Mouse (Mus musculus): ENCODE measurements around the gene Ice1. TPM values are rescaled to one million over a fixed set of nuclear protein-coding genes. Genes with fewer than 3 reads are reported as not detected.
A peak's percentile ranks its signal among the peaks of the same experiment; 100 is the strongest.

Ice1 gene
- polyA plus RNA-seq, 1 experiment from 2014 or later, result 31.3 TPM

DNA sequence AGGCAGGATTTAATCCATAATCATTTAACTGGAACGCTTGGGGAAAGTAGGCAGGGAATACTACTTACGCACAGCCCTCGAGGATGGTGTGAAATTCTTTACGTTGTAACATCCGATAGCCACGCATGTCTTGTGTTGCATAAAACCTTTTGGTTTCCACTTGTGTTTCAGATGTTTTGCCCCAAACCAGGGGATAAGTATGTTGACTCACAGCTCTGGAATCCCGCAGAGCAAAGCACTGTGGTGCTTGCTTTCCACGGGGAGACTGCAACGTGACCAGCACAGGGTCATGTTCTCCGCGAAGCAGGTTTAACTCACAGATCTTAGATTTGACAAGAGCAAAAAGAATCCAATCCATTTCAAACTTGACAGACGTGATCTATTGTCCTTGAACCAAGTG lies 18.1 kb upstream of the Ice1 start:
- Histone ChIP-seq H3K9ac (replicated peaks) (no peak overlapping the region), H3K9me3 (no peaks in the 10 kb centered on the region), H3K36me3 (no peaks in the 10 kb centered on the region), H3K27me3 (no peaks in the 10 kb centered on the region), H3K27ac (replicated peaks) (no peak overlapping the region), H3K4me2 (replicated peaks) (no peak overlapping the region), H3K4me1 (no peaks in the 10 kb centered on the region), H3K4me3 (no peak overlapping the region)
- WGBS, result 83% methylated on average over 12 of the region's 12 CpGs
- ATAC-seq (replicated peaks), result no peak

- Histone ChIP-seq H3K4me1 (no peaks in the 10 kb centered on the region), H3K9ac (replicated peaks) (no peak overlapping the region), H3K4me3 (no peak overlapping the region), H3K4me2 (replicated peaks) (no peak overlapping the region), H3K27ac (replicated peaks) (no peak overlapping the region), H3K27me3 (no peaks in the 10 kb centered on the region), H3K36me3 (no peaks in the 10 kb centered on the region), H3K9me3 (no peaks in the 10 kb centered on the region)
- ATAC-seq (replicated peaks), result no peak
- 74% methylated on average over 5 of the region's 5 CpGs for WGBS
These were observed 16.8 kb upstream of the Ice1 start for GRCm38 (mm10) chr13:70654091-70654770.

GRCm38 (mm10) chr13:70653457-70653856 lies 16.0 kb upstream of the Ice1 start:
- WGBS, result 74% methylated on average over 2 of the region's 2 CpGs
- no peaks in the 10 kb centered on the region for H3K4me1 ChIP-seq
- ATAC-seq (replicated peaks), result no peak
- H3K4me3 ChIP-seq, result no peak overlapping the region
- no peak overlapping the region for H3K9ac ChIP-seq (replicated peaks)
- no peaks in the 10 kb centered on the region for H3K27me3 ChIP-seq
- no peaks in the 10 kb centered on the region for H3K9me3 ChIP-seq
- H3K4me2 ChIP-seq (replicated peaks), result no peak overlapping the region
- H3K36me3 ChIP-seq, result no peaks in the 10 kb centered on the region
- no peak overlapping the region for H3K27ac ChIP-seq (replicated peaks)

DNA sequence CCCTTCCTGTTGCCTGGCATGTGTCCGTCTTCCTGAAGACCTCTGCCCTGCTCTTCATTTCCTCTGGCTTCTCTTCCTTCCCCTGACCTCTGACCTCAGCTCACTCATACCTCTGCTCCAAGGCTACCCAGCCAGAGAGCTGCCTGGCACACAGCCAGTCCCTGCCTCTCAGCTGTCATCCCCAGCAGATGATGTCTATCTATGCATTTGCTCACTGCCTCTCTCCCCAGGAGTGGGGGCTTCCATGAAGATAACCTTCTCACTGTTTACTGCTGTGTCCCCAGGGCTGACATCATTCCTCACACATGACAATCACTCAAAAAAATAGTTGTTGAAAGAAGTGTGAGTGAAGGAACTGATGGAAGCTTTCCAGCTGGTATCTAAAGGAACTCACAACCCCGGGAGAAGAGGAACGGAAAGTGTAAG lies 12.6 kb upstream of the Ice1 start:
- no peak overlapping the region for H3K9ac ChIP-seq (replicated peaks)
- no peaks in the 10 kb centered on the region for H3K9me3 ChIP-seq
- no peak overlapping the region for H3K4me2 ChIP-seq (replicated peaks)
- H3K4me3 ChIP-seq, result no peak overlapping the region
- H3K27me3 ChIP-seq, result no peaks in the 10 kb centered on the region
- no peaks in the 10 kb centered on the region for H3K36me3 ChIP-seq
- no peak overlapping the region for H3K27ac ChIP-seq (replicated peaks)
- ATAC-seq (replicated peaks), result no peak
- WGBS, result 67% methylated on average over 3 of the region's 3 CpGs
- no peaks in the 10 kb centered on the region; the same call in 1 of the 2 replicates for H3K4me1 ChIP-seq

GRCm38 (mm10) chr13:70645968-70646505 lies 8.6 kb upstream of the Ice1 start:
- no peaks in the 10 kb centered on the region for H3K27me3 ChIP-seq
- 60% methylated on average over 10 of the region's 10 CpGs for WGBS
- no peaks in the 10 kb centered on the region for H3K36me3 ChIP-seq
- ATAC-seq (replicated peaks), result no peak
- no peak overlapping the region for H3K9ac ChIP-seq (replicated peaks)
- no peak overlapping the region for H3K4me3 ChIP-seq
- H3K27ac ChIP-seq (replicated peaks), result no peak overlapping the region
- no peak overlapping the region for H3K4me2 ChIP-seq (replicated peaks)
- H3K9me3 ChIP-seq, result no peaks in the 10 kb centered on the region
- H3K4me1 ChIP-seq, result no peaks in the 10 kb centered on the region; the same call in 1 of the 2 replicates

DNA sequence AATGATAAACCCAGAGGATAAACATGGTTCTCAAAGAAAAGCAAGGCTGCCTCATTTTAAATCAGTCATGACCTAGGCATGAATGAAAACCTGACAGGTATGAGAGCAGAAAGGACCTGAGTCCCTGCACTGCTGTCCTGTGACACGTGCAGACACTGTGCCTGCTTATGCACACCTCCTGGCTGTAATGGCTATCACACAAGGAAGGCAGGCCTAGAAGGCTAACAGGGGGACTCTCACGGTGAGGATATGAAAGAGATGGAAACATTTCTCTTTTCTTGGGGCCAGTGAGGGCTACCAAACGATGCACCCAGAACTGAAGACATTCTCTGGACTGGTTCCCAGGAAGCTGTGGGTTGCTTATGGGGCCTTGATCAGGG lies 6.6 kb upstream of the Ice1 start:
- no peaks in the 10 kb centered on the region for H3K27me3 ChIP-seq
- no peak overlapping the region for H3K27ac ChIP-seq (replicated peaks)
- ATAC-seq (replicated peaks), result peak; percentile 27; the same call in 1 of the 2 replicates
- no peaks in the 10 kb centered on the region for H3K9me3 ChIP-seq
- no peak overlapping the region for H3K4me2 ChIP-seq (replicated peaks)
- H3K4me3 ChIP-seq, result no peak overlapping the region
- no peak overlapping the region for H3K9ac ChIP-seq (replicated peaks)
- no peaks in the 10 kb centered on the region for H3K36me3 ChIP-seq
- 46% methylated on average over 3 of the region's 3 CpGs for WGBS
- H3K4me1 ChIP-seq, result no peaks in the 10 kb centered on the region; the same call in 1 of the 2 replicates

DNA sequence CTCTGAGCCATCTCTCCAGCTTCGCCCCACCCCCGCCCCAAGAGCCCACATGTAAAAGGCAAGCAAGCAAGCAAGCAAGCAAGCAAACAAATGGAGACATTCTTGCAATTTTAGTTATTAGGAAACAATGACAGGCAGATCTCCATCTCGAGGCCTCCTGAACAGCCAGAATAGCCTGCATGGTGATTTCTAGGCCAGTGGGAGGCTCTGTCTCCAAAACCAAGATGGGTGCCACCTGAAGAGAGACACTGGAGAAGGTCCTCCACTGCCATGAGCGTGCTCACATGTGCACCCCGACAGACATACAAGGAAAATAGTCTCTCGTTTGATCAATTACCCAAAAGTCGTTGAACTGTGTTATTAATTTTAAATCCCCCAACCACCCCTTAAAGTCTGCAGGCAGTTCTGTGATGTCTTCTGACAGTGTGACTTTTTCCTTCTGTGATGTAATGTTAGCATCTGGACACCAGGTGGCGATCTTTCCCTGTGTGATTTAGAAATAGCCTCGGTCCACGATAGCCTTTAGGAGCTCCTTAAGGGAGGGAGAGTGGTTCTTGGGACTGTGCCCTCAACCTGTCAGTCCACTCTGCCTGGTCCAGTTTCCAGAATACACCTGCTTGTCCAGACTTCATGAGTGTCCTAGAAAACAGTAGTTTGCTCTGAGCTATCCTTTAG lies 6.1 kb upstream of the Ice1 start:
- Histone ChIP-seq H3K9me3 (no peaks in the 10 kb centered on the region), H3K4me2 (replicated peaks) (no peak overlapping the region), H3K9ac (replicated peaks) (no peak overlapping the region), H3K36me3 (no peaks in the 10 kb centered on the region), H3K27me3 (no peaks in the 10 kb centered on the region), H3K4me3 (no peak overlapping the region), H3K4me1 (peaks cover 1% of the 10 kb centered on the region; the same call in 1 of the 2 replicates), H3K27ac (replicated peaks) (no peak overlapping the region)
- WGBS, result 20% methylated on average over 10 of the region's 10 CpGs
- peak; percentile 58 for ATAC-seq (replicated peaks)

GRCm38 (mm10) chr13:70641941-70642340 lies 4.5 kb upstream of the Ice1 start:
- Histone ChIP-seq H3K27me3 (no peaks in the 10 kb centered on the region), H3K9me3 (no peaks in the 10 kb centered on the region), H3K9ac (replicated peaks) (no peak overlapping the region), H3K4me2 (replicated peaks) (no peak overlapping the region), H3K27ac (replicated peaks) (no peak overlapping the region), H3K4me3 (no peak overlapping the region), H3K4me1 (peaks cover 6% of the 10 kb centered on the region; the same call in 1 of the 2 replicates), H3K36me3 (no peaks in the 10 kb centered on the region)
- WGBS, result 73% methylated on average over 4 of the region's 4 CpGs
- no peak for ATAC-seq (replicated peaks)

GRCm38 (mm10) chr13:70641381-70641780 lies 3.9 kb upstream of the Ice1 start:
- Histone ChIP-seq H3K27me3 (no peaks in the 10 kb centered on the region), H3K36me3 (no peaks in the 10 kb centered on the region), H3K4me3 (no peak overlapping the region), H3K9ac (replicated peaks) (no peak overlapping the region), H3K27ac (replicated peaks) (no peak overlapping the region), H3K4me1 (peaks cover 10% of the 10 kb centered on the region), H3K9me3 (no peaks in the 10 kb centered on the region), H3K4me2 (replicated peaks) (no peak overlapping the region)
- ATAC-seq (replicated peaks), result no peak
- WGBS, result 94% methylated on average over 5 of the region's 5 CpGs

- Histone ChIP-seq H3K27me3 (no peaks in the 10 kb centered on the region), H3K9ac (replicated peaks) (no peak overlapping the region), H3K4me3 (no peak overlapping the region), H3K27ac (replicated peaks) (no peak overlapping the region), H3K36me3 (no peaks in the 10 kb centered on the region), H3K9me3 (no peaks in the 10 kb centered on the region), H3K4me1 (peaks cover 27% of the 10 kb centered on the region), H3K4me2 (replicated peaks) (no peak overlapping the region)
- ATAC-seq (replicated peaks), result no peak
- 87% methylated on average over 3 of the region's 3 CpGs for WGBS
These were observed 2.2 kb upstream of the Ice1 start for GRCm38 (mm10) chr13:70639639-70640038.

- WGBS, result under 1% methylated on average over 42 of the region's 42 CpGs
- H3K27me3 ChIP-seq, result no peaks in the 10 kb centered on the region
- H3K36me3 ChIP-seq, result no peaks in the 10 kb centered on the region
- H3K4me2 ChIP-seq (replicated peaks), result peak overlapping the region; percentile 74
- peak overlapping the region; percentile 95 for H3K27ac ChIP-seq (replicated peaks)
- peak overlapping the region; percentile 74 for H3K4me3 ChIP-seq
- peak; percentile 97 for ATAC-seq (replicated peaks)
- H3K9ac ChIP-seq (replicated peaks), result peak overlapping the region; percentile 80
- no peaks in the 10 kb centered on the region for H3K9me3 ChIP-seq
- H3K4me1 ChIP-seq, result peaks cover 27% of the 10 kb centered on the region
These were observed 343 bp upstream of the Ice1 start for GRCm38 (mm10) chr13:70637662-70638291.

DNA sequence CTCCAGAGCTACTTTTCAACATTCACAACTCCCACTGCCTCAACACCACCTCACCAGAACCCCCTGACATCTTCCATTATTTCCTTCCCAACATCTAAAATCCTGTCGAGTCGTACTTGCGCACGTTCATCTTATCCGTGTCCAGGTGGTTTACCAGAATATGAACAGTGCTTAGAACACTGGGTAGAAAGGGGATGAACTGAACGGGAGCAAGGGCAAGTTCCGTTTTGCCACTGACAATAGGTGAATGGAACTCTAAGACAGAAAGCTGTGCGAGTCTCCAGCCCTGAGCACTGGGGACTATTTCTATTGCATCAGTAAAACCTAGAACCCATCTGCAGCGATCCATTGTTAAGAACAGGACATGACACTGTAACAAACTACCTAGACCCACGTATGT lies 728 bp downstream of the Ice1 start:
- no peak for ATAC-seq (replicated peaks)
- Histone ChIP-seq H3K9me3 (no peaks in the 10 kb centered on the region), H3K27me3 (no peaks in the 10 kb centered on the region), H3K27ac (replicated peaks) (no peak overlapping the region), H3K9ac (replicated peaks) (peak overlapping the region; percentile 80), H3K4me3 (peak overlapping the region; percentile 74), H3K4me1 (peaks cover 27% of the 10 kb centered on the region), H3K4me2 (replicated peaks) (peak overlapping the region; percentile 74), H3K36me3 (no peaks in the 10 kb centered on the region)
- WGBS, result 30% methylated on average over 10 of the region's 10 CpGs

All from forebrain, embryonic 15.5 days (tissue).